Mouse (Mus musculus): ENCODE results near the gene Dnajb12. TPM values are rescaled to one million over a fixed set of nuclear protein-coding genes. Genes with fewer than 3 reads are reported as not detected.

Dnajb12 gene
- total and polyA plus RNA-seq, 3 experiments, result 10.4 to 28.5 (median 20.5) TPM

DNA sequence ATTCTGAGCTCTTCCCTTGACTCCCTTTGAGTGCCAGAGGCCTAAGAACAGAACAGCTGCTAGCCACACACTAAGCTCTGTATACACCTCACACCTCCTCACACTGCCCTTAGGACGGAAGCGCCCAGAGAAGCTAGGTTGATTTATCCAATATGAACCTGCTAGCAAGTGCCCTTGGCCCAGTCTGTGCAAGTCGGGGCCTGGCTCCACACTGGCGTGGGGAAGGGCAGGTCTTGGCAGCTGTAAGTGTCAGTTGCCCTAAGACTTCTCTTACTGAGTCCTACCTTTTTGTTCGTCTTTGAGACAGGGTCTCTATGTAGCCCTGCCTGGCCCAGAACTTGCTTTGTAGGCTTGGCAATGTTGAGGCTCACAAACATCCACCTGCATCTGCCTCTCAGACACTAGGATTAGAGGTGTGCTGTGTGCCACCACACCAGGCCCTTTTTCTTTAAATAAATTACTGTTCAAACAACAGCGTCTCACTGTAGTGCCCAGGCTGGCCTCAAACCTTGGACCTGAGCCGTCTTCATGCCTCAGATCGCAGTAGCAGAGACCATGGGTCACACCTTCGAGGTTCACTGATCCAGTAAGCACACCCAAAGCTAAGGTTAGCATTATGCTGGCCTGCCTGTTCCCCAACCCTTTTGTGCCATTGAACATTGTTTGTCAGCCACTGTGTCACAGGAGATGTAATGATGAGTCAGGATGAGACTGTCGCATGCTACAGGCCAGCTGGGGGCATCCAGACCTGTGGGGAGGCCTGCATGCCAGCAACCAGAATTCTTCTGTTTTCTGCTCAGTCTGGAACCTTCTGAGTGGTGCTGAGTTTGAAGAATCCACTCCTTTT lies 5.2 kb downstream of the Dnajb12 start:
- Histone ChIP-seq H3K4me3 (ENCODE audit: low read depth, low read length) (no peak overlapping the region), H3K36me3 (replicated peaks) (peaks cover 75% of the 10 kb centered on the region), H3K4me1 (ENCODE audit: insufficient read depth, low read depth, low read length) (peaks cover 48% of the 10 kb centered on the region), H3K9me3 (replicated peaks) (no peaks in the 10 kb centered on the region), H3K27me3 (ENCODE audit: insufficient read depth, low read length) (no peaks in the 10 kb centered on the region)
- no peak for TF ChIP-seq GATA1 (IDR thresholded peaks at IDR 0.05; ENCODE audit: borderline replicate concordance, low read length)
- TF ChIP-seq POLR2AphosphoS5 (IDR thresholded peaks at IDR 0.05; ENCODE audit: insufficient replicate concordance, low read depth, low read length), result no peak
- TF ChIP-seq GATA2 (IDR thresholded peaks at IDR 0.05; ENCODE audit: borderline replicate concordance, low read depth, low read length), result no peak
- TF ChIP-seq TAL1 (conservative IDR thresholded peaks at IDR 0.05; ENCODE audit: low read depth, low read length), result no peak
- no peak for TF ChIP-seq CTCF (IDR thresholded peaks at IDR 0.05; ENCODE audit: low read depth, low read length)
- DNase-seq (ENCODE audit: low spot score), result no peak
- ATAC-seq (ENCODE audit: extremely low read depth, insufficient number of reproducible peaks, low FRiP score, poor library complexity, severe bottlenecking), result no peak

DNA sequence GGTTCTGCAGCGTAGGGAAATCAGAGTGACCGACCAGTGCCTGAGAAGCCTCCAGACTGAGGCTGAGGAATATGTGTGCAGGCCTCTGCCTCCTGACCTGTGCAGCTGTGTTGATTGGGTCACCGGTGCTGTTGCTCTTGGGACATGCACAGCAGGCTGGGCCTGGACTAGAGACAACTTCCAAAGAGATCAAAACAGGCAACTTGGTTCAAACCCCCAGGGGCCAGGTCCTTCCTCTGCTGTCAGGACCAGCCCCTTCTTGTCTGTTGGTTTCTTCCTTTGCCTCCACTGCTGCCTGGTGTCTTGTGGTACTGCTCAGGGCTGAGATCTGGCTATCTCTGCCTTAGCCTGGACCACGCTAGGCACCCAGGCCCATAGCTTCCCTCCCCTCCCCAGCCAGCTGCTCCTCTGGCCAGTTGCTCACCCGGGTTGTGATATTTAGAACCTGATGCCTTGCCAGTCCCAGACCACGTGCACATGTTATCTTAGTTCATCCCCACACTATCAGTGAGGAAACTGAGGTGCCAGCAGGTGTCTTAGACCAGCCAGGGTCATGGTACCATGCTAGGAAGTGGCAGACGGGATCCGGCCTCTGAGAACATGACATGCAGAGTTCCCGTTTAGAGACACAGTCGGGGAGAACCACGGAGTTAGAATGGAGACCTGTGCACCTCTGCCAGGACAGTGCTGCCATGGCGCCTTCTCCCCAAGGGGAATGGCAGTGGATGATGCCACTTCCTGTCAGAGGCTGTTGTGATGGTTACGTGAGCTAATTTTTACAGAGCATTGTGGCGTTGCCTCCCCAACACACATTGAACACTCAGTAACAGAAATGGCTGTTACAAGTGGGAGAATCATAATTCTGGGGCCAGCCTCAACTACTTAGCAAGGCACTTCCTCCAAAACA lies 6.1 kb downstream of the Dnajb12 start:
- Histone ChIP-seq H3K9me3 (replicated peaks) (no peaks in the 10 kb centered on the region), H3K27me3 (ENCODE audit: insufficient read depth, low read length) (no peaks in the 10 kb centered on the region), H3K4me1 (ENCODE audit: insufficient read depth, low read depth, low read length) (peaks cover 48% of the 10 kb centered on the region), H3K36me3 (replicated peaks) (peaks cover 83% of the 10 kb centered on the region), H3K4me3 (ENCODE audit: low read depth, low read length) (no peak overlapping the region)
- ATAC-seq (ENCODE audit: extremely low read depth, insufficient number of reproducible peaks, low FRiP score, poor library complexity, severe bottlenecking) (no peak), DNase-seq (ENCODE audit: low spot score) (no peak)
- TF ChIP-seq CTCF (IDR thresholded peaks at IDR 0.05; ENCODE audit: low read depth, low read length) (no peak), TAL1 (conservative IDR thresholded peaks at IDR 0.05; ENCODE audit: low read depth, low read length) (no peak), GATA1 (IDR thresholded peaks at IDR 0.05; ENCODE audit: borderline replicate concordance, low read length) (no peak), GATA2 (IDR thresholded peaks at IDR 0.05; ENCODE audit: borderline replicate concordance, low read depth, low read length) (no peak), POLR2AphosphoS5 (IDR thresholded peaks at IDR 0.05; ENCODE audit: insufficient replicate concordance, low read depth, low read length) (no peak)

DNA sequence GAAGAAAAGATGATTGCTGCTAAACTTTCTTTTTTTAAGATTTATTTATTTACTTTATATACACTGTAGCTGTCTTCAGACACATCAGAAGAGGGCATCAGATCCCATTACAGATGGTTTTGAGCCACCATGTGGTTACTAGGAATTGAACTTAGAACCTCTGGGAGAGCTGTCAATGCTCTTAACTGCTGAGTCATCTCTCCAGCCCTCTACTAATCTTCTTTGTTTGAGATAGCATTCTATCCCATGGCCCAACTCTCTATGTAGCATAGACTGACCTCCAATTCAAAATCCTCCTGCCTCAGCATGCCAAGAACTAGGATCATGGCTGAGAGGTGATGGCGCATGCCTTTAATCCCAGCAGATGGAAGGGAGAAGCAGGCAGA lies 6.7 kb downstream of the Dnajb12 start:
- H3K36me3 ChIP-seq (replicated peaks), result peaks cover 85% of the 10 kb centered on the region
- peaks cover 44% of the 10 kb centered on the region for H3K4me1 ChIP-seq (ENCODE audit: insufficient read depth, low read depth, low read length)

DNA sequence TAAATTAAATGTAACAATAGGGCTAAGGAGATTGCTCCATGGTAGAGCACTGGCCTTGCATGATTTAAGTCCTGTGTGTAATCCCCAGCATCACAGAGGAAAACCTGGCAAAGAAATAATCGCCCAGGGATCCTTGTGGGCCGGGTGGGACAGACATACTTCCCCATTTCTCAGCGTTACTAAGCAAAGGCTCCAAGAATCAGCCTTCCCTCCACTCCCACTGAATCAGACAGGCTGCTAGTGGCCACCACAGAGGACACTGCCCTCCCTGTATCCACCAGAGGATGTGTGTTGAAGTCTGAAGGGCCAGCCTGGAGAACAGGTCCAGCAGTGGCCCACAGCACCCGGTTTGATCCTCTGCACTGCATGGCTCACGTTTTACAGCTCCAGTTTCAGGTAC lies 8.1 kb downstream of the Dnajb12 start:
- Histone ChIP-seq H3K4me3 (ENCODE audit: low read depth, low read length) (no peak overlapping the region), H3K4me1 (ENCODE audit: insufficient read depth, low read depth, low read length) (peaks cover 43% of the 10 kb centered on the region), H3K36me3 (replicated peaks) (peaks cover 88% of the 10 kb centered on the region), H3K9me3 (replicated peaks) (no peaks in the 10 kb centered on the region), H3K27me3 (ENCODE audit: insufficient read depth, low read length) (no peaks in the 10 kb centered on the region)
- DNase-seq (ENCODE audit: low spot score), result no peak
- ATAC-seq (ENCODE audit: extremely low read depth, insufficient number of reproducible peaks, low FRiP score, poor library complexity, severe bottlenecking), result no peak
- TF ChIP-seq CTCF (IDR thresholded peaks at IDR 0.05; ENCODE audit: low read depth, low read length), result no peak
- no peak for TF ChIP-seq GATA2 (IDR thresholded peaks at IDR 0.05; ENCODE audit: borderline replicate concordance, low read depth, low read length)
- no peak for TF ChIP-seq POLR2AphosphoS5 (IDR thresholded peaks at IDR 0.05; ENCODE audit: insufficient replicate concordance, low read depth, low read length)
- TF ChIP-seq TAL1 (conservative IDR thresholded peaks at IDR 0.05; ENCODE audit: low read depth, low read length), result no peak
- no peak for TF ChIP-seq GATA1 (IDR thresholded peaks at IDR 0.05; ENCODE audit: borderline replicate concordance, low read length)

More for the DNA sequence above, 6.7 kb downstream of the Dnajb12 start:
- DNase-seq (ENCODE audit: low spot score), result no peak
- H3K9me3 ChIP-seq (replicated peaks), result no peaks in the 10 kb centered on the region
- H3K27me3 ChIP-seq (ENCODE audit: insufficient read depth, low read length), result no peaks in the 10 kb centered on the region
- TF ChIP-seq GATA1 (IDR thresholded peaks at IDR 0.05; ENCODE audit: borderline replicate concordance, low read length), result no peak
- TF ChIP-seq TAL1 (conservative IDR thresholded peaks at IDR 0.05; ENCODE audit: low read depth, low read length), result no peak
- no peak for TF ChIP-seq CTCF (IDR thresholded peaks at IDR 0.05; ENCODE audit: low read depth, low read length)
- no peak for TF ChIP-seq POLR2AphosphoS5 (IDR thresholded peaks at IDR 0.05; ENCODE audit: insufficient replicate concordance, low read depth, low read length)
- no peak for TF ChIP-seq GATA2 (IDR thresholded peaks at IDR 0.05; ENCODE audit: borderline replicate concordance, low read depth, low read length)
- no peak for ATAC-seq (ENCODE audit: extremely low read depth, insufficient number of reproducible peaks, low FRiP score, poor library complexity, severe bottlenecking)
- no peak overlapping the region for H3K4me3 ChIP-seq (ENCODE audit: low read depth, low read length)

DNA sequence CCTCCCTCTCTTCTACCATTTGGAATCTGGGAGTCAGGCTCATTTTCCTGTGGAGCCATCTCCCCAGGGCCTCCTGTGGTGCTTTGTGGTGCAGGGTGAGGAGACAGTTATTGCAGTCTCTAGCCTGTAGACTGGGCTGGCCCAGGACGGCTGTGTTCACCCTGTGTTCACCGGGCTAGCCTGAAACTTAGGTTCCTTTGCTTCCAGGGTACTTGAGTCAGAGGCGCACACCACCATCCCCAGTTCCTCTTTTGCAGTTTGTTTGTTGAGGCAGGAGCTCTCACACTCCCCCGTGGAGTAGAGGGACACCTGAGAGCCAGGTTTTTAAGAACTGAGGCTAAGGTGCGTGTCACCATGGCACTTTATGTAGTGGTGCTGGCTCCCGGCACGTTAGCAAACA lies 10.0 kb downstream of the Dnajb12 start:
- Histone ChIP-seq H3K27me3 (ENCODE audit: insufficient read depth, low read length) (no peaks in the 10 kb centered on the region), H3K4me1 (ENCODE audit: insufficient read depth, low read depth, low read length) (peaks cover 43% of the 10 kb centered on the region), H3K36me3 (replicated peaks) (peaks cover 88% of the 10 kb centered on the region), H3K9me3 (replicated peaks) (no peaks in the 10 kb centered on the region), H3K4me3 (ENCODE audit: low read depth, low read length) (no peak overlapping the region)
- ATAC-seq (ENCODE audit: extremely low read depth, insufficient number of reproducible peaks, low FRiP score, poor library complexity, severe bottlenecking) (no peak), DNase-seq (ENCODE audit: low spot score) (no peak)
- TF ChIP-seq CTCF (IDR thresholded peaks at IDR 0.05; ENCODE audit: low read depth, low read length) (no peak), TAL1 (conservative IDR thresholded peaks at IDR 0.05; ENCODE audit: low read depth, low read length) (no peak), GATA1 (IDR thresholded peaks at IDR 0.05; ENCODE audit: borderline replicate concordance, low read length) (no peak), GATA2 (IDR thresholded peaks at IDR 0.05; ENCODE audit: borderline replicate concordance, low read depth, low read length) (no peak), POLR2AphosphoS5 (IDR thresholded peaks at IDR 0.05; ENCODE audit: insufficient replicate concordance, low read depth, low read length) (no peak)
